Mouse (Mus musculus): ENCODE results near the gene Pmfbp1.

The Pmfbp1 gene

GRCm38 (mm10) chr8:109591367-109591766, 97.5 kb downstream of the Pmfbp1 start:
- no peak for DNase-seq (ENCODE audit: low read depth)

DNA sequence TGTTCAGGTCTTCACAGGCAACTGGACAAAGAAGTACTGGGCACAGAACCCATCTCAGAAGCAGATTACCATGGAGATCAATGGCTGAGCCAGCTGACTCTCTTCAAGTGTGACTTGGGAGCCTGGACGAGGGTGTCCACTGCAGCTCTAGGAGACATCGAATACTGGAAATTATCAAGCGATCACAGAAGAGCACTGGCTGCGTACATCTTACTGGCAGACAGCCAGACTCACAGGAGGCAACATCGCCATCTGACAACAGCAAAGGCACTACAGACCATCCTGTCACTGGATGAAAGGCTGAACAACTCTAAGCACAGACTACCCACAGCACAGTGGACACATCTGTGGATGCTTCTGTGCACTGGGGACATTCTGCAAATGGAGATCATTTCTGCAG, 98.3 kb downstream of the Pmfbp1 start:
- DNase-seq (ENCODE audit: low read depth) = no peak
